Mouse (Mus musculus) ovary, postnatal 36 days (tissue): ENCODE measurements at regions not wholly inside any gene's neighbourhood (a gene's known extent, or its start where the extent isn't known, plus 50 kb on each side); places are given as distances from the start of the nearest gene placed in this dataset.

Experiments used
- DNase-seq: peaks from one replicate; pipeline ENCODE4 v3.0.0; 2022; ENCODE audit warnings: low spot score, mixed read lengths

GRCm38 (mm10) chr2:38420498-38420897, 81.4 kb downstream of the Lhx2 start:
- DNase-seq: no peak

GRCm38 (mm10) chr2:38422406-38422805, 83.3 kb downstream of the Lhx2 start:
- no peak for DNase-seq

GRCm38 (mm10) chr2:38423886-38424277, 84.8 kb downstream of the Lhx2 start:
- no peak for DNase-seq

- DNase-seq: no peak
These were observed 85.3 kb downstream of the Lhx2 start for GRCm38 (mm10) chr2:38424278-38424931.

GRCm38 (mm10) chr2:38424976-38425375, 85.9 kb downstream of the Lhx2 start:
- no peak for DNase-seq

GRCm38 (mm10) chr2:38429752-38430378, 81.6 kb upstream of the Nek6 start:
- peak; percentile 83 for DNase-seq

- DNase-seq: no peak
These were observed 79.9 kb upstream of the Nek6 start for GRCm38 (mm10) chr2:38431546-38431945.

- DNase-seq: no peak
These were observed 77.7 kb upstream of the Nek6 start for GRCm38 (mm10) chr2:38433736-38434135.

- DNase-seq: no peak
These were observed 74.7 kb upstream of the Nek6 start for GRCm38 (mm10) chr2:38436701-38437100.

- no peak for DNase-seq
These were observed 72.3 kb upstream of the Nek6 start for GRCm38 (mm10) chr2:38439191-38439590.

GRCm38 (mm10) chr2:38439973-38440372, 71.5 kb upstream of the Nek6 start:
- no peak for DNase-seq

GRCm38 (mm10) chr2:38449092-38449491, 62.4 kb upstream of the Nek6 start:
- DNase-seq: no peak

- no peak for DNase-seq
These were observed 54.9 kb upstream of the Nek6 start for GRCm38 (mm10) chr2:38456571-38456970.

- DNase-seq: no peak
These were observed 51.1 kb upstream of the Nek6 start for GRCm38 (mm10) chr2:38460367-38460766.

- DNase-seq: peak; percentile 23
These were observed 50.5 kb upstream of the Nek6 start for GRCm38 (mm10) chr2:38460825-38461540.
